Mouse (Mus musculus): ENCODE results near the gene Klra2.

GRCm38 (mm10) chr6:131292276-131292990 lies 45.3 kb upstream of the Klra2 start:
- TF ChIP-seq POLR2A (IDR thresholded peaks at IDR 0.05; ENCODE audit: control insufficient read depth, extremely low read depth, insufficient read depth, low read length, poor library complexity) = no peak
- TF ChIP-seq CTCF (IDR thresholded peaks at IDR 0.05; ENCODE audit: borderline replicate concordance, control insufficient read depth, extremely low read depth, insufficient read depth, low read length, poor library complexity) = no peak

All from thymus, adult 2 months (tissue).